ENCODE assay signal across 9 mouse cellular contexts in genomic region chr17:46461347-46461746, GRCm38 (mm10). TPM values are rescaled to one million over a fixed set of nuclear protein-coding genes. Genes with fewer than 3 reads are reported as not detected.
DNase-seq lines count a peak whose midpoint lies in the region; ATAC-seq and TF ChIP-seq lines count a peak whose summit lies in the region.
"Had no signal": no experiment of that assay in that cellular context is flagged by ENCODE, and none has a peak within 500 bp of the region (broad histone marks: within the 10 kb centered on the region; RNA-seq: fewer than 3 reads in every experiment).

No protein-coding gene starts in this region.

- TF ChIP-seq CTCF in liver, postnatal 0 days (IDR thresholded peaks at IDR 0.05; ENCODE audit: low read depth): no peak

- no peak overlapping the region for H3K4me2 ChIP-seq in forebrain, embryonic 14.5 days (ENCODE audit: low read length)
- no peak overlapping the region for H3K4me2 ChIP-seq in forebrain, embryonic 15.5 days (replicated peaks)
- H3K4me2 ChIP-seq in intestine, embryonic 14.5 days (ENCODE audit: low read length): peak overlapping the region; percentile 61
- H3K4me2 ChIP-seq in liver, postnatal 0 days (ENCODE audit: low read depth, low read length): peak overlapping the region; percentile 53; the same call in 1 of the 2 replicates

- H3K4me1 ChIP-seq in forebrain, embryonic 14.5 days (ENCODE audit: control insufficient read depth, insufficient read depth, low read length): no peaks in the 10 kb centered on the region
- H3K4me1 ChIP-seq in forebrain, embryonic 15.5 days: peaks cover 3% of the 10 kb centered on the region; the same call in 1 of the 2 replicates
- H3K4me1 ChIP-seq in ES-E14 (ENCODE audit: control insufficient read depth in 2 of 2, insufficient read depth in 2 of 2, low read length in 2 of 2, poor library complexity in 1 of 2): peaks cover 2 to 20% of the 10 kb centered on the region in 2 experiments; a peak in 1 of 4 replicates
- H3K4me1 ChIP-seq in intestine, embryonic 14.5 days (replicated peaks; ENCODE audit: control insufficient read depth, insufficient read depth, low read length): peaks cover 8% of the 10 kb centered on the region; the same call in 1 of the 2 replicates
- peaks cover 3% of the 10 kb centered on the region; the same call in 1 of the 2 replicates for H3K4me1 ChIP-seq in liver, postnatal 0 days (ENCODE audit: insufficient read depth)

- DNase-seq in forebrain, embryonic 14.5 days (ENCODE audit: low spot score): no peak
- no peak for DNase-seq in ES-E14 (ENCODE audit: low read depth, low spot score)
- no peak for DNase-seq in intestine, embryonic 14.5 days (ENCODE audit: low spot score)
- DNase-seq in liver, postnatal 0 days: no peak
- no peak for DNase-seq in urinary bladder, adult 18-20 months (ENCODE audit: low spot score in 2 of 2)
- no peak for DNase-seq in layer of hippocampus, adult 11-12 months (ENCODE audit: low spot score)
- DNase-seq: heart, postnatal 4 days had no signal

- no peak overlapping the region for H3K27ac ChIP-seq in forebrain, embryonic 14.5 days (ENCODE audit: low read depth, low read length)
- no peak overlapping the region for H3K27ac ChIP-seq in forebrain, embryonic 15.5 days (replicated peaks)
- no peak overlapping the region for H3K27ac ChIP-seq in ES-E14 (ENCODE audit: insufficient read depth, low read depth, low read length, poor library complexity, severe bottlenecking)
- no peak overlapping the region for H3K27ac ChIP-seq in intestine, embryonic 14.5 days (ENCODE audit: low read depth)
- no peak overlapping the region for H3K27ac ChIP-seq in liver, postnatal 0 days (ENCODE audit: low read depth)

- ATAC-seq in forebrain, embryonic 14.5 days: no peak
- no peak for ATAC-seq in forebrain, embryonic 15.5 days (replicated peaks)
- ATAC-seq in intestine, embryonic 14.5 days (replicated peaks; ENCODE audit: low FRiP score, low TSS enrichment, low read depth): no peak
- ATAC-seq in liver, postnatal 0 days: no peak
- no peak for ATAC-seq in frontal cortex, adult (ENCODE audit: low TSS enrichment)

- peaks cover 57% of the 10 kb centered on the region for H3K36me3 ChIP-seq in forebrain, embryonic 14.5 days (ENCODE audit: control insufficient read depth, insufficient read depth, low read length)
- peaks cover 35% of the 10 kb centered on the region for H3K36me3 ChIP-seq in forebrain, embryonic 15.5 days
- H3K36me3 ChIP-seq in ES-E14 (ENCODE audit: control insufficient read depth, insufficient read depth, low read length, poor library complexity, severe bottlenecking): no peaks in the 10 kb centered on the region
- no peaks in the 10 kb centered on the region for H3K36me3 ChIP-seq in intestine, embryonic 14.5 days (ENCODE audit: control insufficient read depth, insufficient read depth, low read length)
- H3K36me3 ChIP-seq in liver, postnatal 0 days (replicated peaks; ENCODE audit: insufficient read depth, low read length): no peaks in the 10 kb centered on the region

- no peak for TF ChIP-seq EP300 in liver, postnatal 0 days (IDR thresholded peaks at IDR 0.05; ENCODE audit: low read depth)

- H3K4me3 ChIP-seq in forebrain, embryonic 14.5 days (ENCODE audit: low read depth, low read length): no peak overlapping the region
- H3K4me3 ChIP-seq in forebrain, embryonic 15.5 days: no peak overlapping the region
- peak overlapping the region in 1 of 2 experiments; percentile 50; a peak in 1 of 4 replicates for H3K4me3 ChIP-seq in ES-E14 (ENCODE audit: insufficient read depth in 1 of 2, low read depth in 1 of 2, low read length in 2 of 2, poor library complexity in 1 of 2, severe bottlenecking in 1 of 2)
- H3K4me3 ChIP-seq in intestine, embryonic 14.5 days (ENCODE audit: low read depth, low read length): peak overlapping the region; percentile 38
- 0 out of 2 replicates have a peak overlapping the region, but pooled peaks have one; percentile 19 for H3K4me3 ChIP-seq in liver, postnatal 0 days (ENCODE audit: low read depth, low read length)

- 30% methylated on average over 8 of the region's 8 CpGs for WGBS in forebrain, embryonic 14.5 days
- WGBS in forebrain, embryonic 15.5 days: 29% methylated on average over 8 of the region's 8 CpGs
- WGBS in intestine, embryonic 14.5 days: 12% methylated on average over 8 of the region's 8 CpGs
- WGBS in liver, postnatal 0 days (ENCODE audit: insufficient replicate concordance): 17% methylated on average over 8 of the region's 8 CpGs

- no peaks in the 10 kb centered on the region for H3K9me3 ChIP-seq in forebrain, embryonic 14.5 days (replicated peaks; ENCODE audit: control insufficient read depth, low read length)
- no peaks in the 10 kb centered on the region for H3K9me3 ChIP-seq in forebrain, embryonic 15.5 days
- no peaks in the 10 kb centered on the region for H3K9me3 ChIP-seq in ES-E14 (ENCODE audit: control insufficient read depth, insufficient read depth, low read depth, low read length)
- H3K9me3 ChIP-seq in intestine, embryonic 14.5 days (ENCODE audit: control insufficient read depth, low read length): no peaks in the 10 kb centered on the region
- H3K9me3 ChIP-seq in liver, postnatal 0 days (ENCODE audit: low read length): no peaks in the 10 kb centered on the region

- 0 out of 2 replicates have a peak overlapping the region, but pooled peaks have one; percentile 21 for H3K9ac ChIP-seq in forebrain, embryonic 14.5 days (ENCODE audit: low read length)
- H3K9ac ChIP-seq in forebrain, embryonic 15.5 days (replicated peaks): no peak overlapping the region
- H3K9ac ChIP-seq in ES-E14 (ENCODE audit: insufficient read depth, low read depth, low read length, poor library complexity, severe bottlenecking): 0 out of 2 replicates have a peak overlapping the region, but pooled peaks have one; percentile 49
- H3K9ac ChIP-seq in intestine, embryonic 14.5 days (ENCODE audit: low read length): peak overlapping the region; percentile 30
- no peak overlapping the region for H3K9ac ChIP-seq in liver, postnatal 0 days (replicated peaks)

- in situ Hi-C loops in ES-E14 (cut with MboI; ENCODE audit: low sequenced_read_pairs in 2 of 2, unreplicated experiment in 2 of 2): no loop called here

- H3K27me3 ChIP-seq in forebrain, embryonic 14.5 days (replicated peaks; ENCODE audit: control insufficient read depth, insufficient read depth, low read length): 0 out of 2 replicates have a peak, but pooled peaks cover under 1% of the 10 kb centered on the region
- H3K27me3 ChIP-seq in forebrain, embryonic 15.5 days: no peaks in the 10 kb centered on the region
- peaks cover 50% of the 10 kb centered on the region for H3K27me3 ChIP-seq in intestine, embryonic 14.5 days (replicated peaks; ENCODE audit: control insufficient read depth, insufficient read depth, low read length)
- peaks cover 39% of the 10 kb centered on the region for H3K27me3 ChIP-seq in liver, postnatal 0 days (ENCODE audit: insufficient read depth, low read length)

TF ChIP-seq in ES-E14, 5 proteins besides CTCF, POLR2A, EP300 and RAD21:
- no peak for TF ChIP-seq ZNF384 (IDR thresholded peaks at IDR 0.05; ENCODE audit: low read depth, low read length)
- no peak for TF ChIP-seq CHD2 (IDR thresholded peaks at IDR 0.05; ENCODE audit: low read depth, low read length)
- no peak for TF ChIP-seq HCFC1 (IDR thresholded peaks at IDR 0.05; ENCODE audit: borderline replicate concordance, insufficient read depth, low read length)
- no peak for TF ChIP-seq MAFK (IDR thresholded peaks at IDR 0.05; ENCODE audit: insufficient read depth, low read depth, low read length)

RNA-seq across cellular contexts. Expression of gene Slc22a7, which starts 23.1 kb away (rescaled TPM):
- polyA plus RNA-seq in forebrain, embryonic 14.5 days (2014; fragmentation: Nextera tagmentation; extraction: Ambion mirVana): not detected in 2 replicates
- polyA plus RNA-seq in forebrain, embryonic 15.5 days (2015; fragmentation: Nextera tagmentation; extraction: Ambion mirVana): 0.11 and 0.15 TPM in 2 replicates
- total RNA-seq in ES-E14 (2012; rRNA removed): 3.6 and 6.1 TPM in 2 replicates
- not detected in 2 replicates for polyA plus RNA-seq in intestine, embryonic 14.5 days (2014; fragmentation: Nextera tagmentation; extraction: Ambion mirVana)
- 0.18 and 0.34 TPM in 2 replicates for polyA plus RNA-seq in liver, postnatal 0 days (2015; fragmentation: Nextera tagmentation; extraction: Ambion mirVana)
- total RNA-seq: heart, postnatal 4 days had no signal

RNA-seq across cellular contexts. Expression of gene Ttbk1, which starts 26.1 kb away (rescaled TPM):
- 3.8 and 4.8 TPM in 2 replicates for polyA plus RNA-seq in forebrain, embryonic 14.5 days (2014; fragmentation: Nextera tagmentation; extraction: Ambion mirVana)
- polyA plus RNA-seq in forebrain, embryonic 15.5 days (2015; fragmentation: Nextera tagmentation; extraction: Ambion mirVana): 6.5 and 7.5 TPM in 2 replicates
- total RNA-seq in ES-E14 (2012; rRNA removed): 0.98 and 1.2 TPM in 2 replicates
- 0.32 and 0.39 TPM in 2 replicates for polyA plus RNA-seq in intestine, embryonic 14.5 days (2014; fragmentation: Nextera tagmentation; extraction: Ambion mirVana)
- not detected in 2 replicates for polyA plus RNA-seq in liver, postnatal 0 days (2015; fragmentation: Nextera tagmentation; extraction: Ambion mirVana)

RNA-seq across cellular contexts. Expression of gene Crip3, which starts 32.6 kb away (rescaled TPM):
- 0.93 and 1.2 TPM in 2 replicates for polyA plus RNA-seq in forebrain, embryonic 14.5 days (2014; fragmentation: Nextera tagmentation; extraction: Ambion mirVana)
- 1.1 and 1.2 TPM in 2 replicates for polyA plus RNA-seq in forebrain, embryonic 15.5 days (2015; fragmentation: Nextera tagmentation; extraction: Ambion mirVana)
- total RNA-seq in ES-E14 (2012; rRNA removed): 0.49 and 0.79 TPM in 2 replicates
- polyA plus RNA-seq in intestine, embryonic 14.5 days (2014; fragmentation: Nextera tagmentation; extraction: Ambion mirVana): 0.57 and 0.67 TPM in 2 replicates
- not detected in 2 replicates for polyA plus RNA-seq in liver, postnatal 0 days (2015; fragmentation: Nextera tagmentation; extraction: Ambion mirVana)

RNA-seq across cellular contexts. Expression of gene Dnph1, which starts 35.2 kb away (rescaled TPM):
- polyA plus RNA-seq in forebrain, embryonic 14.5 days (2014; fragmentation: Nextera tagmentation; extraction: Ambion mirVana): 33.0 and 41.6 TPM in 2 replicates
- 32.1 and 33.3 TPM in 2 replicates for polyA plus RNA-seq in forebrain, embryonic 15.5 days (2015; fragmentation: Nextera tagmentation; extraction: Ambion mirVana)
- total RNA-seq in ES-E14 (2012; rRNA removed): 44.1 and 48.2 TPM in 2 replicates
- 58.4 and 64.4 TPM in 2 replicates for polyA plus RNA-seq in intestine, embryonic 14.5 days (2014; fragmentation: Nextera tagmentation; extraction: Ambion mirVana)
- polyA plus RNA-seq in liver, postnatal 0 days (2015; fragmentation: Nextera tagmentation; extraction: Ambion mirVana): 7.4 and 8.6 TPM in 2 replicates

Comparison
In these comparisons a context has a peak if more than half of its experiments do, and no peak if none do; other contexts are left out.
1. H3K9ac ChIP-seq: peak in forebrain, embryonic 14.5 days (single experiment), ES-E14 (single experiment) and intestine, embryonic 14.5 days (single experiment); none in forebrain, embryonic 15.5 days (single experiment) and liver, postnatal 0 days (single experiment).
2. H3K4me2 ChIP-seq: peak in intestine, embryonic 14.5 days (single experiment) and liver, postnatal 0 days (single experiment); none in forebrain, embryonic 14.5 days (single experiment) and forebrain, embryonic 15.5 days (single experiment).
3. H3K4me3 ChIP-seq: peak in intestine, embryonic 14.5 days (single experiment) and liver, postnatal 0 days (single experiment); none in forebrain, embryonic 14.5 days (single experiment) and forebrain, embryonic 15.5 days (single experiment).